8 mouse cellular contexts compared by ENCODE assay signal in the genomic region with DNA sequence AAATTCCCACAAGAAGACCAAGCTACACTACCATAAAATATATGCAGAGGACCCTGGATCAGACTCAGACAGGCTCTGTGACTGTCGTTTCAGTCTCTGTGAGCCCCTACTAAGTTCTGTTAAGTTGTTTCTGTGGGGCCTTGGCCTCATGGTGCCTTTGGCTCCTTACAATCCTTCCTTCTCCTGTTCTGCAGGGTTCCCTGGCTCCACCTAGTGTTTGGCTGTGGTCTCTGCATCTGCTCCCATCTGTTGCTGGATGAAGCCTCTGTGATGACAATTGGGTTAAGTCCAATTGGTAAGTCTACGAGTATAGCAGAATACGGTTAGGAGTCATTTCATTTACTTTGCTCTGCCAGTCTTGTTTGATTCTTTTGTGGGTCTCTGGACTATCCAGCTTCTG. TPM values are rescaled to one million over a fixed set of nuclear protein-coding genes. Genes with fewer than 3 reads are reported as not detected.
A peak's percentile ranks its signal among the peaks of the same experiment; 100 is the strongest.
DNase-seq lines count a peak whose midpoint lies in the region; ATAC-seq and TF ChIP-seq lines count a peak whose summit lies in the region.

No protein-coding gene starts in this region.

- H3K4me2 ChIP-seq in intestine, embryonic 14.5 days (ENCODE audit: low read length), result no peak overlapping the region
- H3K4me2 ChIP-seq in intestine, embryonic 15.5 days (replicated peaks), result no peak overlapping the region

- whole genome bisulfite sequencing in intestine, embryonic 14.5 days, result 58% methylated on average over 3 of the region's 3 CpGs
- 42% methylated on average over 3 of the region's 3 CpGs for WGBS in intestine, embryonic 15.5 days
- WGBS in bone marrow, adult 2 months, result 19% methylated on average over 3 of the region's 3 CpGs
- 56% methylated on average over 3 of the region's 3 CpGs for WGBS in limb, embryonic 10.5 days

- H3K27ac ChIP-seq in intestine, embryonic 14.5 days (ENCODE audit: low read depth), result no peak overlapping the region
- H3K27ac ChIP-seq in intestine, embryonic 15.5 days, result no peak overlapping the region
- no peak overlapping the region for H3K27ac ChIP-seq in bone marrow, adult 2 months (ENCODE audit: control insufficient read depth, insufficient read depth, low read depth, low read length, poor library complexity)
- H3K27ac ChIP-seq in limb, embryonic 10.5 days, result peak overlapping the region; percentile 61; the same call in 1 of the 2 replicates

- H3K4me1 ChIP-seq in intestine, embryonic 14.5 days (replicated peaks; ENCODE audit: control insufficient read depth, insufficient read depth, low read length), result no peaks in the 10 kb centered on the region
- no peaks in the 10 kb centered on the region for H3K4me1 ChIP-seq in intestine, embryonic 15.5 days (replicated peaks)
- H3K4me1 ChIP-seq in bone marrow, adult 2 months (ENCODE audit: control insufficient read depth, insufficient read depth, low read length), result peaks cover 6% of the 10 kb centered on the region
- peaks cover 26% of the 10 kb centered on the region for H3K4me1 ChIP-seq in limb, embryonic 10.5 days

- H3K9me3 ChIP-seq in intestine, embryonic 14.5 days (ENCODE audit: control insufficient read depth, low read length), result no peaks in the 10 kb centered on the region
- no peaks in the 10 kb centered on the region for H3K9me3 ChIP-seq in intestine, embryonic 15.5 days
- H3K9me3 ChIP-seq in limb, embryonic 10.5 days (replicated peaks), result no peaks in the 10 kb centered on the region

- no peaks in the 10 kb centered on the region for H3K27me3 ChIP-seq in intestine, embryonic 14.5 days (replicated peaks; ENCODE audit: control insufficient read depth, insufficient read depth, low read length)
- no peaks in the 10 kb centered on the region for H3K27me3 ChIP-seq in intestine, embryonic 15.5 days (replicated peaks)
- H3K27me3 ChIP-seq in limb, embryonic 10.5 days (ENCODE audit: low read depth, poor library complexity, severe bottlenecking), result no peaks in the 10 kb centered on the region

- H3K9ac ChIP-seq in intestine, embryonic 14.5 days (ENCODE audit: low read length), result no peak overlapping the region
- H3K9ac ChIP-seq in intestine, embryonic 15.5 days, result no peak overlapping the region

- H3K36me3 ChIP-seq in intestine, embryonic 14.5 days (ENCODE audit: control insufficient read depth, insufficient read depth, low read length), result no peaks in the 10 kb centered on the region
- no peaks in the 10 kb centered on the region for H3K36me3 ChIP-seq in intestine, embryonic 15.5 days
- no peaks in the 10 kb centered on the region for H3K36me3 ChIP-seq in limb, embryonic 10.5 days

- TF ChIP-seq POLR2A in bone marrow, adult 2 months (IDR thresholded peaks at IDR 0.05; ENCODE audit: borderline replicate concordance, control insufficient read depth, low read depth, low read length), result no peak

- H3K4me3 ChIP-seq in intestine, embryonic 14.5 days (ENCODE audit: low read depth, low read length), result no peak overlapping the region
- no peak overlapping the region for H3K4me3 ChIP-seq in intestine, embryonic 15.5 days (replicated peaks)
- H3K4me3 ChIP-seq in bone marrow, adult 2 months (replicated peaks; ENCODE audit: control insufficient read depth, low read depth, low read length), result no peak overlapping the region
- no peak overlapping the region for H3K4me3 ChIP-seq in limb, embryonic 10.5 days

- DNase-seq in intestine, embryonic 14.5 days (ENCODE audit: low spot score), result peak; percentile 77
- DNase-seq in heart, postnatal 4 days, result peak; percentile 89
- DNase-seq in limb, embryonic 10.5 days (ENCODE audit: low spot score), result peak; percentile 67
- peak; percentile 81 for DNase-seq in testis, postnatal 10 days (ENCODE audit: low spot score)

- TF ChIP-seq CTCF in bone marrow, adult 2 months (IDR thresholded peaks at IDR 0.05; ENCODE audit: control insufficient read depth, insufficient read depth, low read length), result peak; percentile 93

- no peak for ATAC-seq in intestine, embryonic 14.5 days (replicated peaks; ENCODE audit: low FRiP score, low TSS enrichment, low read depth)
- no peak for ATAC-seq in intestine, embryonic 15.5 days
- peak; percentile 89 for ATAC-seq in erythroblast, adult 5-6 weeks (replicated peaks; ENCODE audit: low FRiP score, poor library complexity, severe bottlenecking)
- peak; percentile 39; the same call in 1 of the 2 replicates for ATAC-seq in neutrophil, adult 5-6 weeks (ENCODE audit: extremely low read depth, insufficient number of reproducible peaks, low FRiP score, poor library complexity, severe bottlenecking)

RNA-seq across cellular contexts. Expression of a gene that starts 1.5 kb away (rescaled TPM):
- polyA plus RNA-seq in intestine, embryonic 14.5 days (2014; fragmentation: Nextera tagmentation; extraction: Ambion mirVana), result 0.43 and 0.60 TPM in 2 replicates
- 2.8 and 3.2 TPM in 2 replicates for polyA plus RNA-seq in intestine, embryonic 15.5 days (2015; fragmentation: Nextera tagmentation; extraction: Ambion mirVana)
- polyA plus RNA-seq in bone marrow, adult 2 months (2011; ENCODE audit: insufficient read depth, insufficient read length, low replicate concordance, missing spikeins), result 81.3 and 120 TPM in 2 replicates
- total RNA-seq in erythroblast, adult 5-6 weeks (2015; ENCODE audit: low replicate concordance), result 700 and 785 TPM in 2 replicates
- total RNA-seq in erythroblast, adult 5-6 weeks (2017; ENCODE audit: low replicate concordance), result 760 and 890 TPM in 2 replicates
- 1 to 10 TPM; 1.7 to 1.8 TPM for total RNA-seq in heart, postnatal 4 days (2021)
- polyA plus RNA-seq in limb, embryonic 10.5 days (2016; fragmentation: Nextera tagmentation; extraction: Ambion mirVana), result 1.1 and 1.3 TPM in 2 replicates
- total RNA-seq in neutrophil, adult 5-6 weeks (2017), result 14.4 and 20.1 TPM in 2 replicates

Comparison
In these comparisons a context has a peak if more than half of its experiments do, and no peak if none do; other contexts are left out.
1. ATAC-seq: peak in erythroblast, adult 5-6 weeks (single experiment) and neutrophil, adult 5-6 weeks (single experiment); none in intestine, embryonic 14.5 days (single experiment) and intestine, embryonic 15.5 days (single experiment).
2. RNA of a gene that starts 1.5 kb away (polyA plus RNA-seq): 81.3 to 120 TPM in bone marrow, adult 2 months; 2.8 to 3.2 TPM in intestine, embryonic 15.5 days, 1.1 to 1.3 TPM in limb, embryonic 10.5 days and 0.43 to 0.60 TPM in intestine, embryonic 14.5 days; every median in the first group is over 10 times any median in the second.
3. Peak in every context shown above with its lines, with median percentiles within 50 percentile points of each other: DNase-seq.